Mouse (Mus musculus) hindbrain, postnatal 0 days (tissue): Measurements from ENCODE around the gene Fkbp5. TPM values are rescaled to one million over a fixed set of nuclear protein-coding genes. Genes with fewer than 3 reads are reported as not detected.

Source experiments
- ATAC-seq: fragments of 200-750 bp; cut with Nextera tagmentation; 2 replicates; pipeline ENCODE4 v1.8.0; 2017; ENCODE audit warnings: mild to moderate bottlenecking, moderate TSS enrichment, moderate library complexity
- DNase-seq: peaks from one replicate; pipeline ENCODE4 v3.0.0-alpha.2; 2015; ENCODE audit warnings: low spot score
- H3K27ac ChIP-seq: fragments of 300-500 bp; sonication (generic); 2 replicates; pipeline ENCODE4 v1.5.1; 2014; ENCODE audit warnings: mild to moderate bottlenecking
- H3K27me3 ChIP-seq: fragments of 300-500 bp; sonication (generic); 2 replicates; pipeline ENCODE4 v1.6.1; 2014; ENCODE audit warnings: low read length, mixed read lengths; ENCODE audit not compliant: insufficient read depth
- H3K36me3 ChIP-seq: fragments of 300-500 bp; sonication (generic); 2 replicates; pipeline ENCODE4 v1.6.1; 2014; ENCODE audit warnings: low read length, mixed read lengths; ENCODE audit not compliant: insufficient read depth
- H3K4me1 ChIP-seq: fragments of 300-500 bp; sonication (generic); 2 replicates; pipeline ENCODE4 v1.6.1; 2014; ENCODE audit warnings: antibody characterized with exemption, low read length, mixed read lengths; ENCODE audit not compliant: insufficient read depth
- H3K4me2 ChIP-seq: fragments of 300-500 bp; sonication (generic); 2 replicates; pipeline ENCODE4 v1.6.1; 2014; ENCODE audit warnings: low read depth, mild to moderate bottlenecking, low read length, moderate library complexity, mixed read lengths
- H3K4me3 ChIP-seq: fragments of 300-500 bp; sonication (generic); 2 replicates; pipeline ENCODE4 v1.5.1; 2014; ENCODE audit warnings: low read length
- H3K9ac ChIP-seq: fragments of 300-500 bp; sonication (generic); replicated peaks from 2 replicates; pipeline ENCODE4 v1.6.1; 2014; ENCODE audit warnings: mild to moderate bottlenecking, low read length, moderate library complexity, mixed read lengths
- H3K9me3 ChIP-seq: fragments of 300-500 bp; sonication (generic); 2 replicates; pipeline ENCODE4 v1.6.1; 2016; ENCODE audit warnings: low read length, mixed read lengths
- CTCF ChIP-seq: IDR thresholded peaks from 2 replicates; pipeline ENCODE4 v1.5.1; 2016; ENCODE audit warnings: antibody characterized with exemption, control low read depth, low read depth
- WGBS: fragments of 180-500 bp; shearing (Covaris S2); extraction: QIAGEN DNeasy Blood & Tissue Kit; methylation state at CpG from one replicate; pipeline ENCODE4 v1.1.7; 2014; 5-methylcytosine and 5-hydroxymethylcytosine counted together
- polyA plus RNA-seq: library from polyadenylated mRNA; unstranded; fragments of >200 nt; fragmentation: Nextera tagmentation; extraction: Ambion mirVana; gene quantifications from 2 replicates; pipeline ENCODE4 v1.2.1, GENCODE M21; 2015
- total RNA-seq: library from RNA; depleted of rRNA; stranded (reverse); fragments of >200 nt; gene quantifications from 2 replicates; pipeline ENCODE4 v1.2.3, GENCODE M21; 2014

The Fkbp5 gene
- total and polyA plus RNA-seq, 2 experiments from 2014 or later: 20.0 to 27.5 TPM

DNA sequence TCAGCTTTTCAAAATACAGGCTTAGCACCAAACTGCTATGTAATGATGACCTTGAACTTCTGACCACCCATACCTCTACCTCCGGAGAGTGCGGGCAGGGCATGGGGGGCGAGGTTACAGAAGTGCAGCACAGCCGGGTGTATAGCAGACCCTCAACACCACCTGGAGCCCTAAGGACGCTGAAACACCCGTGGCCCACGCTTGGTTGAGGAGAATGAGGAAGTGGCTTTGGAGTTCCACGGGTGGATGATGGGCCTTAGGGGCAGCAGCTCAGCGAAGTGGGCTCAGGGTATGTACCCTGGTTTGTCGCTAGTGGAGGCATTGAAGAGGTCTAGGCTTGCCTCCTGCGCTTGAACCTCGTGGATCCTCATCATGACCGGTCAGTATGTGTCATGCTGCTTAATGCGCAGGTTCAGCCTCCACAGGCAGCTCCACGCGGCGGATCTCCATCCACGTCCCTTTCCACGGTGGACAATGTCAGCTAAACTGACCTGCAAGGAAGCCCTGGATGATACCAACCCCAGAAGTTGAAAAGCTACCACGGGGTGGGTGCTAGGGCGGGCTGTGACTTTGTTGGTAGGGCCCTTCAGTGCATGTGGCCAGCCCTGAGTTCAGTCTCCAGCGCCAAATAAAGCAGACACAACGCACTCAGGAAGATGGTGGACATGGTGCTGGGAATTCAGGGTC, 6.8 kb upstream of the Fkbp5 start:
- TF ChIP-seq CTCF: no peak
- H3K36me3 ChIP-seq: no peaks in the 10 kb centered on the region
- DNase-seq: no peak
- H3K9me3 ChIP-seq: no peaks in the 10 kb centered on the region
- peaks cover 6% of the 10 kb centered on the region; the same call in 1 of the 2 replicates for H3K4me1 ChIP-seq
- ATAC-seq: no peak
- H3K27ac ChIP-seq: no peak overlapping the region
- no peak overlapping the region; the same call in 1 of the 2 replicates for H3K9ac ChIP-seq
- H3K4me2 ChIP-seq: peak overlapping the region; percentile 84; the same call in 1 of the 2 replicates
- WGBS: 86% methylated on average over 23 of the region's 23 CpGs
- H3K27me3 ChIP-seq: no peaks in the 10 kb centered on the region
- peak overlapping the region; percentile 73; the same call in 1 of the 2 replicates for H3K4me3 ChIP-seq

GRCm38 (mm10) chr17:28523355-28524008, 6.2 kb upstream of the Fkbp5 start:
- 8% methylated on average over 28 of the region's 28 CpGs for WGBS
- TF ChIP-seq CTCF: no peak
- Histone ChIP-seq H3K27me3 (no peaks in the 10 kb centered on the region), H3K27ac (peak overlapping the region; percentile 95), H3K4me3 (peak overlapping the region; percentile 73), H3K9me3 (no peaks in the 10 kb centered on the region), H3K4me1 (peaks cover 6% of the 10 kb centered on the region; the same call in 1 of the 2 replicates), H3K9ac (peak overlapping the region; percentile 92), H3K36me3 (no peaks in the 10 kb centered on the region), H3K4me2 (peak overlapping the region; percentile 84)
- peak; percentile 31; the same call in 1 of the 2 replicates for ATAC-seq
- DNase-seq: peak; percentile 31

GRCm38 (mm10) chr17:28522623-28523354, 5.5 kb upstream of the Fkbp5 start:
- Histone ChIP-seq H3K9ac (peak overlapping the region; percentile 92), H3K36me3 (no peaks in the 10 kb centered on the region), H3K4me1 (peaks cover 11% of the 10 kb centered on the region; the same call in 1 of the 2 replicates), H3K9me3 (no peaks in the 10 kb centered on the region), H3K27me3 (no peaks in the 10 kb centered on the region), H3K4me2 (peak overlapping the region; percentile 84), H3K27ac (peak overlapping the region; percentile 95), H3K4me3 (peak overlapping the region; percentile 73)
- TF ChIP-seq CTCF: no peak
- ATAC-seq: peak; percentile 77
- peak; percentile 92 for DNase-seq
- WGBS: under 1% methylated on average over 44 of the region's 66 CpGs

GRCm38 (mm10) chr17:28521920-28522319, 4.6 kb upstream of the Fkbp5 start:
- ATAC-seq (no peak), DNase-seq (no peak)
- Histone ChIP-seq H3K27ac (peak overlapping the region; percentile 95), H3K36me3 (no peaks in the 10 kb centered on the region), H3K4me1 (peaks cover 16% of the 10 kb centered on the region; the same call in 1 of the 2 replicates), H3K4me3 (peak overlapping the region; percentile 73), H3K27me3 (no peaks in the 10 kb centered on the region), H3K9me3 (no peaks in the 10 kb centered on the region), H3K4me2 (peak overlapping the region; percentile 84), H3K9ac (peak overlapping the region; percentile 92)
- WGBS: 29% methylated on average over 6 of the region's 6 CpGs
- TF ChIP-seq CTCF: no peak

- H3K9ac ChIP-seq: no peak overlapping the region; the same call in 1 of the 2 replicates
- no peaks in the 10 kb centered on the region for H3K36me3 ChIP-seq
- H3K4me2 ChIP-seq: 0 out of 2 replicates have a peak overlapping the region, but pooled peaks have one; percentile 84
- ATAC-seq (no peak), DNase-seq (no peak)
- no peaks in the 10 kb centered on the region for H3K9me3 ChIP-seq
- H3K27me3 ChIP-seq: no peaks in the 10 kb centered on the region
- no peak overlapping the region for H3K27ac ChIP-seq
- WGBS: 59% methylated on average over 5 of the region's 5 CpGs
- no peak overlapping the region for H3K4me3 ChIP-seq
- H3K4me1 ChIP-seq: peaks cover 16% of the 10 kb centered on the region; the same call in 1 of the 2 replicates
- no peak for TF ChIP-seq CTCF
These were observed 3.9 kb upstream of the Fkbp5 start for GRCm38 (mm10) chr17:28521071-28521726.

- H3K27ac ChIP-seq: no peak overlapping the region
- no peak overlapping the region for H3K4me2 ChIP-seq
- no peak for DNase-seq
- H3K4me3 ChIP-seq: no peak overlapping the region
- no peak for TF ChIP-seq CTCF
- ATAC-seq: no peak
- 81% methylated on average over 4 of the region's 4 CpGs for WGBS
- no peaks in the 10 kb centered on the region for H3K36me3 ChIP-seq
- no peak overlapping the region for H3K9ac ChIP-seq
- no peaks in the 10 kb centered on the region for H3K27me3 ChIP-seq
- peaks cover 16% of the 10 kb centered on the region; the same call in 1 of the 2 replicates for H3K4me1 ChIP-seq
- H3K9me3 ChIP-seq: no peaks in the 10 kb centered on the region
These were observed 3.2 kb upstream of the Fkbp5 start for GRCm38 (mm10) chr17:28520561-28520960.
